Mouse (Mus musculus): ENCODE results near the gene Crnkl1.

The Crnkl1 gene

DNA sequence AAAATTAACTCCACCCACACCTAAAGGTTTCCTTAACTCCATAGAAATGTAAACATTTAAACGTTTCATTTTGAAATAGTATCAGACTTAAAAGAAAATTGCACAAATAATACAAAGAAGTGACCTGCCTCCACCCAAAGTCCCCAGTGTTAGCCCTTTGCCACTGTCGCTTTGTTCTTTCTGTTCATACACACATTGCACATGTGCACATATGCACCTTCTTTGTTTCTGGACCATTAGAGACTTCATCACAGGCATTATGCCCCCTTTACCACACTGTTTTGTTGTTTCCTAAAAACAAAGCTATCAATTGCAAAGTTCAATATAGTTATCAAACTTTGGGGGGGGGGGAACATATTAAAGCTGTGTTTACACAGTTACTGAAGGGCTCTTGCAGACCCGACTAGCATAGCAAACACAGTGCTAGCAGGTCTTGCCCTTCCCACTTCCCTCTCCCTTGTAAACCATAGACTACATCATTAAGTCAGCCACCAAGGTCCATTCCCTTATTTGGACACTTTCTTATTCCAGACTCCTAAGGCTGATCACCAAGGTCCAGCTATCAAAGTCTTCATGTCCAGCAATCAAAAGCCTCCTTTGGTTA, 59.8 kb downstream of the Crnkl1 start:
- DNase-seq (ENCODE audit: low spot score in 2 of 2) = no peak

DNA sequence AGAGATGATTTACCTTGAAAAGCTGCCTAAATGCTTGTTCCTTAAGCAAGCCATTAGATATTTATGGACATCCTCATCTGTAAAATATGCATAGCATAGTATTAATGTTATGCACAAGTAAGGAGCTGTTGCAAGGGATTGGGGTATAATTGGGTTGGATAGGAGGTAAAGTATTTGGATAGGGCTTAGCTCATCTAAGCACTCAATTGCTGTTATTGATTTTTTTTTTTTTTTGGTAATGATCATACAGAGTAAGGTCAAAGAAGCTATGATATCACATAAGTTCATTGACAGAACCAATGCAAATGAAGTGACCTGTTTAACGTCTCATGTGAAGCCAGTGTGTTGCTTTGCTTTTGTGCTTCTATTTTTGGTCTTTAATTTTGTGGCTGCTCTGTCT, 60.9 kb downstream of the Crnkl1 start:
- DNase-seq (ENCODE audit: low spot score in 2 of 2) = no peak

DNA sequence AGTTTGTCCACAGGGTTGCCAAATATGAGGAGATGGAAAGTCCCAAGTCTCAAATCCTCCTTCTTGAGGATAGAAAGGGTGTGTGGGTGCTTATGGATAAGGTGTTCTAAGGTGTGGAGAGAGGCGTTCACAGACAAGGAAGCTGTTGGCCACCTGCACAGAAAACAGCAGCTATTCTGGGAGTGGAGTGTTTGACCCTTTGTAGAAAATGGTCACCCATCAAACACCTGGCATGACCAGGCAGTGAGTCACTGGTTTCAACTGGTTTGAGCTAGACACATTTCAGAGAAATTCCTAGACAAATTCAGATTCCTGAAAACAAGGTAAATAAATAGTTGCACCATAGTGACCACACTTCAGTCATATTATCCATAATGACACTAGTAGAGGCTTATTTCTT, 62.7 kb downstream of the Crnkl1 start:
- DNase-seq (ENCODE audit: low spot score in 2 of 2) = no peak

DNA sequence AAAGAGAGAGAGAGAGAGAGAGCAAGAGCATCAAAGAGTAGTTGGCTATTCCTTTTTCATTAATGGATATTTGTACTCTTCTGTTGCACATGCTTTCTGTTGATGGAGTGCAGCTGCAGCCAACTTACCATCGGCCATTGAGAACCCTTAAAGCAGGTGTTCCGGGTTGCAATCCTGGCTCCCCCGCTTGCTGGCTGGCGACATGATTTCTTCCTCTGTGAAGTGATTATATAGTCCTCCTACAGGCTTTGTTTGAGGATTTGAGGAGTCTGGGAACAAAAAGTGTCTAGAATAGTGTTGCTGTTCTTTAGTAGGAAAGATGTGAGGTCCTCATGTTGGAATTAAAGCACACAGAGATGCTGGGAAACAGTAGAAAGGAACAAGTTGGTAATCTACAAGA, 63.5 kb downstream of the Crnkl1 start:
- no peak for DNase-seq (ENCODE audit: low spot score in 2 of 2)

All from frontal cortex, postnatal 10 days (tissue).